Mouse (Mus musculus) intestine, postnatal 0 days (tissue): ENCODE results near the gene Hist1h2ae. TPM values are rescaled to one million over a fixed set of nuclear protein-coding genes. Genes with fewer than 3 reads are reported as not detected.

ENCODE experiments used
- ATAC-seq: fragments of 200-750 bp; cut with Nextera tagmentation; 2 replicates; pipeline ENCODE4 v1.8.0; 2017; ENCODE audit warnings: mild to moderate bottlenecking, moderate TSS enrichment, moderate library complexity
- H3K27ac ChIP-seq: fragments of 300-500 bp; sonication (generic); 2 replicates; pipeline ENCODE4 v1.5.1; 2014; ENCODE audit warnings: mild to moderate bottlenecking, low read depth, low read length, moderate library complexity
- H3K27me3 ChIP-seq: fragments of 300-500 bp; sonication (generic); replicated peaks from 2 replicates; pipeline ENCODE4 v1.6.1; 2014; ENCODE audit warnings: low read length, mixed read lengths; ENCODE audit not compliant: control insufficient read depth, insufficient read depth
- H3K36me3 ChIP-seq: fragments of 300-500 bp; sonication (generic); 2 replicates; pipeline ENCODE4 v1.6.1; 2014; ENCODE audit warnings: mild to moderate bottlenecking, moderate library complexity; ENCODE audit not compliant: control insufficient read depth, insufficient read depth
- H3K4me1 ChIP-seq: fragments of 300-500 bp; sonication (generic); replicated peaks from 2 replicates; pipeline ENCODE4 v1.6.1; 2014; ENCODE audit warnings: antibody characterized with exemption, low read length, mixed read lengths; ENCODE audit not compliant: control insufficient read depth, insufficient read depth
- H3K4me2 ChIP-seq: fragments of 300-500 bp; sonication (generic); replicated peaks from 2 replicates; pipeline ENCODE4 v1.6.1; 2014; ENCODE audit warnings: low read depth, mild to moderate bottlenecking, moderate library complexity
- H3K4me3 ChIP-seq: fragments of 300-500 bp; sonication (generic); 2 replicates; pipeline ENCODE4 v1.5.1; 2014; ENCODE audit warnings: low read depth, low read length
- H3K9ac ChIP-seq: fragments of 300-500 bp; sonication (generic); 2 replicates; pipeline ENCODE4 v1.6.1; 2014; ENCODE audit warnings: mild to moderate bottlenecking, low read depth, low read length
- H3K9me3 ChIP-seq: fragments of 300-500 bp; sonication (generic); 2 replicates; pipeline ENCODE4 v1.6.1; 2016; ENCODE audit warnings: mixed run types; ENCODE audit not compliant: control insufficient read depth
- CTCF ChIP-seq: sonication (generic); IDR thresholded peaks from 2 replicates; pipeline ENCODE4 v1.5.1; 2016; ENCODE audit warnings: low read depth, mild to moderate bottlenecking, control low read depth, antibody characterized with exemption, moderate library complexity
- WGBS: fragments of 180-500 bp; shearing (Covaris S2); extraction: QIAGEN DNeasy Blood & Tissue Kit; methylation state at CpG from one replicate; pipeline ENCODE4 v1.1.7; 2014; 5-methylcytosine and 5-hydroxymethylcytosine counted together
- polyA plus RNA-seq: library from polyadenylated mRNA; unstranded; fragments of >200 nt; fragmentation: Nextera tagmentation; extraction: Ambion mirVana; gene quantifications from 2 replicates; pipeline ENCODE4 v1.2.1, GENCODE M21; 2015

Hist1h2ae gene
- polyA plus RNA-seq, result 17.7 and 24.0 TPM in 2 replicates

DNA sequence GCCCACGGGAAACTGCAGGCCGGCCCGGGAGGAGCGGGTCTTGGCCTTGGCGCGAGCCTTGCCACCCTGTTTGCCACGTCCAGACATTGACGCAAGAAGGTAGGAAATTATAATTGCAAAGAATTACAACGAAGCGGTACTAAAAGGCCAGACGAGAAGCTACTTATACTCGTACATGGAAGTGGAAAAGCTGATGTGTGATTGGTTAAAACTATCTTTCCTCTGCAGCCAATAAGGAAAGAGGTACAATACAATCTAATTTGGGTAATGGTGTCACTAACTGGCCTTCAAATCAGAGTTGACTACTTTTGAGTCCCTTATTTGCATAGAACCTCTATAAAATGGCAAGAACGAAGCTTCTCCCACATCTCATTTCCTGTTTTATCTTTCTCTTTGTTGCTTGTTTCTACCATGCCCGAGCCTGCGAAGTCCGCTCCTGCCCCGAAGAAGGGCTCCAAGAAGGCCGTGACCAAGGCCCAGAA lies at the start of gene Hist1h2ae, which contains the start of gene Hist1h2bg:
TSS of gene Hist1h2ae (minus strand) at position 199 of the 482 bp plus-strand sequence.
TSS of gene Hist1h2bg (plus strand) at position 375 of the 482 bp plus-strand sequence.
- Histone ChIP-seq H3K36me3 (no peaks in the 10 kb centered on the region), H3K9me3 (no peaks in the 10 kb centered on the region), H3K27me3 (no peaks in the 10 kb centered on the region), H3K4me1 (peaks cover 6% of the 10 kb centered on the region; the same call in 1 of the 2 replicates), H3K9ac (peak within 1 kb of the TSS; percentile 41), H3K4me3 (peak within 1 kb of the TSS; percentile 35), H3K27ac (peak within 1 kb of the TSS; percentile 84), H3K4me2 (peak within 1 kb of the TSS; percentile 69)
- 0% methylated on average over 18 of the region's 18 CpGs for WGBS
- peak; percentile 84 for ATAC-seq
- TF ChIP-seq CTCF, result no peak; the same call in 1 of the 2 replicates

DNA sequence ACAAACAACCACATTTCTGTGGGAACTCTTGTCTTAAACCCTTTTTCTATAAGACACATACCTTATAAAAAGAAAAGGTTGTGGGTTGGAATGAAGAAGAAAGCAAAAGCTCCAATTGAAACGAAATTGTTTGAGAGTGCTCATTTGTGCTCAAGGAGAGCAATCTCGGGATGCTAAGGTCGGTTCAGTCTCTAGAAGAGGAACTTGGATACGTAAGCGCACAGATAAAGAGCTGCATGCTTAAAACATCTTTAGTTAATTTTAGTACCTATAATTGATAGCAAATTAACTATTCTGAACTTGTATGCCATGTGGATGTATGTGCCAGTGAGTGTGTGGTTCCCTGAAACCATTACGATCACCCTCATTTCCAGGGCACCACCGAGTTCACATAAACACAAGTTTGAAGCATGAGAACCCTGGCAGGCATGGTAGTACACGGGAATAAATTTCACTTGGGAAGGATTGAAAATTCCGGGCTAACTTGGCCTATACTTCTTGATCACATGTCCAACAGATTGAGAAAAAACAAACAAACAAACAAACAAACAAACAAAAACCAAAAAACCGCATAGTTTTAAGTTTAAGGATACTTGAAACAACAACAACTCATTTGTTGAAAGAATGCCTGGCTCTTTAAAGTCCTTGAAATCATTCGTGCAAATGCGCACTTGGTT lies 49.2 kb upstream of the Hist1h2ae start:
- WGBS, result 48% methylated on average over 12 of the region's 12 CpGs
- no peaks in the 10 kb centered on the region for H3K27me3 ChIP-seq
- peak overlapping the region; percentile 69 for H3K4me3 ChIP-seq
- H3K4me2 ChIP-seq, result peak overlapping the region; percentile 95
- TF ChIP-seq CTCF, result no peak
- H3K36me3 ChIP-seq, result no peaks in the 10 kb centered on the region
- no peak for ATAC-seq
- H3K9ac ChIP-seq, result peak overlapping the region; percentile 55; the same call in 1 of the 2 replicates
- peak overlapping the region; percentile 96 for H3K27ac ChIP-seq
- H3K4me1 ChIP-seq, result 0 out of 2 replicates have a peak, but pooled peaks cover 3% of the 10 kb centered on the region
- no peaks in the 10 kb centered on the region for H3K9me3 ChIP-seq

DNA sequence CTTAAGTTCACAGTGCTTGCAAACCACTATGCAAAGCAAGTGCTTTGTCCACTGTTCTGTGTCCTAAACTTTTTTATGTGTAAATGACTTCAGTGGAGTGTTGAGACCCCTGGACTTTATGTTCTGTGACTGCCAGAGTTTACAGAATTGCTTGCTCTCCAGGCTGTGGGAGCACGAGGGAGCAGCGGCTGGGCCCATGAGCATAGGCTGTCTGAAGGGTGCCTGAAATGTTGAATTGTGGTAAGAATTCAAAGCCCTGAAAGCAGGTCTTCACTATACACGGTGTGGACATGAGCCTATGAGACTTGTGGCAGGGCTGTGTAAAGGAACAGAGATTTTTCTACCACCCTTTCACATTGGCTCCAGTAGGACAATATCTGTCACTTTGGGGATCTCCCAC lies 40.6 kb upstream of the Hist1h2ae start:
- WGBS, result 92% methylated on average over 3 of the region's 3 CpGs
- Histone ChIP-seq H3K36me3 (no peaks in the 10 kb centered on the region), H3K9me3 (no peaks in the 10 kb centered on the region), H3K27me3 (no peaks in the 10 kb centered on the region), H3K4me1 (no peaks in the 10 kb centered on the region), H3K4me3 (no peak overlapping the region), H3K27ac (no peak overlapping the region), H3K4me2 (no peak overlapping the region), H3K9ac (no peak overlapping the region)
- no peak for TF ChIP-seq CTCF
- no peak for ATAC-seq

DNA sequence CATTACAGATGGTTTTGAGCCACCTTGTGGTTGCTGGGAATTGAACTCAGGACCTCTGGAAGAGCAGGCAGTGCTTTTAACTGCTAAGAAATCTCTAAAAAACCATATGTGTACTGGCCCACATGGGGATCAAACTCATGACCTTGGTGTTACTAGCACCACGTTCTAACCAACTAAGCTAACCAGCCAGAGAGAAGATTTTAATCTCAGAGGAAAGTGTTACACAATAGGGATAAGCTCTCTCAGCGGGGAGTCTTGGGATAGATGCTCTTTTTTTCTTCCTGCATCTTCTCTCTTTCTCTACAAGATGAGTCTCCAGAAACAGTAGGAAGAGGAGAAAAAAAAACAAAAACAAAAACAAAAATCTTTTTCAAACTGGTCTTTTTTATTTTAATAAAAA lies 39.4 kb upstream of the Hist1h2ae start:
- no peaks in the 10 kb centered on the region for H3K4me1 ChIP-seq
- no peaks in the 10 kb centered on the region for H3K9me3 ChIP-seq
- WGBS, result 73% methylated on average over 2 of the region's 2 CpGs
- H3K4me3 ChIP-seq, result no peak overlapping the region
- no peak for ATAC-seq
- H3K27ac ChIP-seq, result no peak overlapping the region
- no peaks in the 10 kb centered on the region for H3K27me3 ChIP-seq
- no peak overlapping the region for H3K4me2 ChIP-seq
- H3K36me3 ChIP-seq, result no peaks in the 10 kb centered on the region
- H3K9ac ChIP-seq, result no peak overlapping the region
- no peak for TF ChIP-seq CTCF

DNA sequence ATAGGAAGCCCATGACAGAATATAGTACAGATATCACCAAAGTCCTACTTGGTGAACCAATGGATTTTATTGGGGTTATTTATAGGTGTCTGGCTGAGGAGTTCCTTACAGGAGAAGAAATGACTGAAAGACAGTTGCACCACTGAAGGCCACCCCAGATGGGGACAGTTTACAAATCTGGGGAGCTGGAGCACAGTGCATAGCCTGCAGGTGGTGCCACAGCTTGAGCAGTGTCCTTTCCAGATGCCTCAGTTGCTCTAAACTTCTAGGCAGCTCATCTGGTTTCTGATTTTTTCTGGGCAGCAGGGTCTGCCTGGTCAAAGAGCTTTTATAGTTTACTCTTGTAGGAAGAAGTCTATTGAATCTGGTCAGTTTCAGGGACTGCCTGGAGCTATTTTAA lies 38.8 kb upstream of the Hist1h2ae start:
- no peaks in the 10 kb centered on the region for H3K27me3 ChIP-seq
- H3K27ac ChIP-seq, result no peak overlapping the region
- H3K9me3 ChIP-seq, result no peaks in the 10 kb centered on the region
- no peak for TF ChIP-seq CTCF
- H3K36me3 ChIP-seq, result no peaks in the 10 kb centered on the region
- no peak overlapping the region for H3K4me3 ChIP-seq
- H3K4me1 ChIP-seq, result no peaks in the 10 kb centered on the region
- ATAC-seq, result no peak
- H3K9ac ChIP-seq, result no peak overlapping the region
- H3K4me2 ChIP-seq, result no peak overlapping the region

DNA sequence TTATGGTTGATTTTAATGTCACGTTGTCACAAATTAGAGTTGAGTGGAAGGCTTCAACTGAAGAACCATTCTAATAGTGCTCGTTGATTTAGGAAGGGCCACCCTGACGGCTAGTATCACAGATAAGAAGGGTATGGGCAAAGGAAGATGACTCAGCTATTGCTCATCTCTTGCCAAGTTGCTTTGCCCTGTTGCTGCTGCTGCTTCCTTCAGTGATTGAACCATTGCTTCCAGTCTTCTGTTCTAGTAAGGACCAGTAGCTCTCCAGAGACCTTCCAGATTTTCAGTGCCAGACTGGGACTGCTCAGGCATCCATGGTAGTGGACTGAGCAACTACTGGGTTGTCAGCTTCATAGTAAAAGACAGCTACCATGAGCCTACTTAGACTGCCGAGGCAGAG lies 38.2 kb upstream of the Hist1h2ae start:
- Histone ChIP-seq H3K27me3 (no peaks in the 10 kb centered on the region), H3K4me2 (no peak overlapping the region), H3K9me3 (no peaks in the 10 kb centered on the region), H3K4me1 (no peaks in the 10 kb centered on the region), H3K36me3 (no peaks in the 10 kb centered on the region), H3K27ac (no peak overlapping the region), H3K4me3 (no peak overlapping the region), H3K9ac (no peak overlapping the region)
- ATAC-seq, result no peak
- TF ChIP-seq CTCF, result no peak
- 84% methylated on average over 4 of the region's 4 CpGs for WGBS
